Mouse (Mus musculus) frontal cortex, adult (tissue): Measurements from ENCODE around the gene Tmem35b.
"Not testable (repeated sequence)": the region's sequence is repeated elsewhere in the genome, so short reads cannot be mapped to it uniquely, and the experiment has no call there.

Experiments used
- ATAC-seq: cut with Nextera tagmentation; 2 replicates; pipeline ENCODE4 v1.9.2; 2017; ENCODE audit warnings: mild to moderate bottlenecking, moderate library complexity, mixed read lengths; ENCODE audit not compliant: low TSS enrichment

Gene Tmem35b

GRCm38 (mm10) chr4:127123391-127123790, at the start of gene Tmem35b:
Gene Tmem35b (plus strand): TSS chr4:127123691.
- no peak for ATAC-seq

- no peak for ATAC-seq
Observed at GRCm38 (mm10) chr4:127074915-127075314, 48.6 kb upstream of the Tmem35b start.

GRCm38 (mm10) chr4:127076875-127077548, 46.5 kb upstream of the Tmem35b start, which contains the start of gene Zmym6:
Gene Zmym6 (plus strand): TSS chr4:127077383.
- peak; percentile 97 for ATAC-seq

- ATAC-seq: no peak
Observed at GRCm38 (mm10) chr4:127080806-127081205, 42.7 kb upstream of the Tmem35b start.

GRCm38 (mm10) chr4:127083131-127083530, 40.4 kb upstream of the Tmem35b start:
- no peak for ATAC-seq

GRCm38 (mm10) chr4:127085761-127086160, 37.7 kb upstream of the Tmem35b start:
- no peak for ATAC-seq

- ATAC-seq: no peak
Observed at GRCm38 (mm10) chr4:127091188-127091587, 32.3 kb upstream of the Tmem35b start.

- no peak for ATAC-seq
Observed at GRCm38 (mm10) chr4:127095090-127095489, 28.4 kb upstream of the Tmem35b start.

GRCm38 (mm10) chr4:127099552-127099951, 23.9 kb upstream of the Tmem35b start:
- not testable (repeated sequence) for ATAC-seq

- no peak for ATAC-seq
Observed at GRCm38 (mm10) chr4:127107566-127107965, 15.9 kb upstream of the Tmem35b start.

GRCm38 (mm10) chr4:127110570-127110969, 12.9 kb upstream of the Tmem35b start:
- ATAC-seq: no peak

- ATAC-seq: no peak
Observed at GRCm38 (mm10) chr4:127124331-127124730, 840 bp downstream of the Tmem35b start.

GRCm38 (mm10) chr4:127125834-127126463, 2.5 kb downstream of the Tmem35b start:
- ATAC-seq: peak; percentile 83

- ATAC-seq: no peak
Observed at GRCm38 (mm10) chr4:127134687-127135086, 11.2 kb downstream of the Tmem35b start.

- ATAC-seq: no peak
Observed at GRCm38 (mm10) chr4:127137591-127137990, 14.1 kb downstream of the Tmem35b start.

GRCm38 (mm10) chr4:127138486-127138885, 15.0 kb downstream of the Tmem35b start:
- no peak for ATAC-seq

- ATAC-seq: no peak
Observed at GRCm38 (mm10) chr4:127150031-127150430, 26.5 kb downstream of the Tmem35b start.

GRCm38 (mm10) chr4:127153345-127153744, 29.9 kb downstream of the Tmem35b start:
- no peak for ATAC-seq

GRCm38 (mm10) chr4:127155757-127156156, 32.3 kb downstream of the Tmem35b start:
- ATAC-seq: no peak

- ATAC-seq: no peak
Observed at GRCm38 (mm10) chr4:127157746-127158145, 34.3 kb downstream of the Tmem35b start.

- ATAC-seq: no peak
Observed at GRCm38 (mm10) chr4:127163926-127164325, 40.4 kb downstream of the Tmem35b start.

GRCm38 (mm10) chr4:127167096-127167495, 43.6 kb downstream of the Tmem35b start:
- no peak for ATAC-seq

GRCm38 (mm10) chr4:127167731-127168130, 44.2 kb downstream of the Tmem35b start:
- no peak for ATAC-seq
